ENCODE assay signal across 9 mouse cellular contexts in the genomic region with DNA sequence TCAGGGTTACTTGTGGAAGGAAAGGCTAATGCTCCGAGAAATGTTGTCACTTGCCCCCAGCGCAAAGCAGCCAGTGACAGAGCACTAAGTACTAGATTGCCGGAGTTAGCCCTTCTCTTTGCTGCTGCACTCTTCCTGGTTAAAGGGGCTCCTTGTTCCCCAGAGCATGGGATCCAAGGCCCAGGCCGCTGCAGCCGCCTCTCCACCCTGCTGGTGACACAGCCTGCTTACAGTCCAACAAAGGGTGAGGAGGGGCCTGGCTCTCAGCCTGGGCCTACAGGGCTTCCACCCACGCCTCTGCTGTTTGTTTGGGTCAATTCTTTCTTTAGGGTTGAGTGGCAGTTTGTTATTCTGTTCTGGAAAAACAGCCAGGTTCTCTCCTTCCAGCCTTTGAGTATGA. TPM values are rescaled to one million over a fixed set of nuclear protein-coding genes. Genes with fewer than 3 reads are reported as not detected.
DNase-seq lines count a peak whose midpoint lies in the region; ATAC-seq and TF ChIP-seq lines count a peak whose summit lies in the region.
"Had no signal": no experiment of that assay in that cellular context is flagged by ENCODE, and none has a peak within 500 bp of the region (broad histone marks: within the 10 kb centered on the region; RNA-seq: fewer than 3 reads in every experiment).

No protein-coding gene starts in this region.

- DNase-seq in adrenal gland, adult (ENCODE audit: inconsistent age in 2 of 2, low spot score in 1 of 2) = peak; percentile 16 to 73
- DNase-seq in adrenal gland, adult 18-20 months (ENCODE audit: low spot score in 2 of 2) = no peak
- DNase-seq in 3134 (ENCODE audit: extremely low read depth, insufficient read length, low spot score) = peak; percentile 34
- DNase-seq in heart, postnatal 0 days (ENCODE audit: low spot score) = peak; percentile 28
- peak in 1 of 2 experiments; percentile 55 for DNase-seq in left cerebral cortex, adult 2 months (ENCODE audit: extremely low spot score in 1 of 2, low spot score in 2 of 2)

- peak overlapping the region; percentile 44; the same call in 1 of the 2 replicates for H3K27ac ChIP-seq in cortical plate, adult 2 months (ENCODE audit: insufficient read depth, low read length)
- peak overlapping the region; percentile 3; the same call in 1 of the 2 replicates for H3K27ac ChIP-seq in heart, postnatal 0 days (ENCODE audit: low read depth)
- peak overlapping the region; percentile 67 for H3K27ac ChIP-seq in left cerebral cortex, adult 2 months
- H3K27ac ChIP-seq in olfactory bulb, adult 2 months (ENCODE audit: insufficient read depth, low read depth, low read length) = peak overlapping the region; percentile 40; the same call in 1 of the 2 replicates
- H3K27ac ChIP-seq: neural tube, embryonic 12.5 days had no signal

- H3K4me2 ChIP-seq in heart, postnatal 0 days (ENCODE audit: low read depth, low read length) = no peak overlapping the region
- H3K4me2 ChIP-seq: neural tube, embryonic 12.5 days had no signal

- no peaks in the 10 kb centered on the region for H3K36me3 ChIP-seq in heart, postnatal 0 days (replicated peaks; ENCODE audit: control insufficient read depth, insufficient read depth, low read length)

- H3K4me3 ChIP-seq in cortical plate, adult 2 months (ENCODE audit: insufficient read depth, low read length) = no peak overlapping the region
- no peak overlapping the region for H3K4me3 ChIP-seq in heart, postnatal 0 days (ENCODE audit: low read depth, low read length)
- no peak overlapping the region for H3K4me3 ChIP-seq in left cerebral cortex, adult 2 months
- H3K4me3 ChIP-seq in olfactory bulb, adult 2 months (ENCODE audit: insufficient read depth, low read depth, low read length) = no peak overlapping the region
- H3K4me3 ChIP-seq: neural tube, embryonic 12.5 days had no signal

- H3K4me1 ChIP-seq in cortical plate, adult 2 months (ENCODE audit: control insufficient read depth, insufficient read depth, low read length) = peaks cover 2% of the 10 kb centered on the region; the same call in 1 of the 2 replicates
- H3K4me1 ChIP-seq in heart, postnatal 0 days (ENCODE audit: control insufficient read depth, insufficient read depth) = peaks cover 40% of the 10 kb centered on the region
- peaks cover 9% of the 10 kb centered on the region; the same call in 1 of the 2 replicates for H3K4me1 ChIP-seq in olfactory bulb, adult 2 months (ENCODE audit: control insufficient read depth, insufficient read depth, low read length)
- H3K4me1 ChIP-seq: neural tube, embryonic 12.5 days had no signal

- no peaks in the 10 kb centered on the region for H3K9me3 ChIP-seq in heart, postnatal 0 days (replicated peaks; ENCODE audit: control insufficient read depth, low read length)
- H3K9me3 ChIP-seq: neural tube, embryonic 12.5 days had no signal

- ATAC-seq in heart, postnatal 0 days (ENCODE audit: insufficient read depth, low read depth) = 0 out of 2 replicates have a peak, but pooled peaks have one; percentile 47
- ATAC-seq in inflammation-experienced regulatory T-cells, adult 6 months = no peak

- no peak for TF ChIP-seq POLR2A in cortical plate, adult 2 months (IDR thresholded peaks at IDR 0.05; ENCODE audit: extremely low read depth, insufficient read depth, low read length)
- no peak for TF ChIP-seq POLR2A in olfactory bulb, adult 2 months (IDR thresholded peaks at IDR 0.05; ENCODE audit: insufficient read depth, low read depth, low read length)

- no peak for TF ChIP-seq CTCF in cortical plate, adult 2 months (IDR thresholded peaks at IDR 0.05; ENCODE audit: extremely low read depth, insufficient read depth, low read length)
- peak; percentile 20; the same call in 1 of the 2 replicates for TF ChIP-seq CTCF in heart, postnatal 0 days (IDR thresholded peaks at IDR 0.05; ENCODE audit: low read depth)
- peak; percentile 21; the same call in 1 of the 2 replicates for TF ChIP-seq CTCF in left cerebral cortex, adult 2 months (IDR thresholded peaks at IDR 0.05)
- no peak for TF ChIP-seq CTCF in olfactory bulb, adult 2 months (IDR thresholded peaks at IDR 0.05; ENCODE audit: insufficient read depth, low read depth, low read length)

- H3K9ac ChIP-seq in heart, postnatal 0 days (replicated peaks; ENCODE audit: low read depth, low read length) = no peak overlapping the region
- H3K9ac ChIP-seq: neural tube, embryonic 12.5 days had no signal

- H3K27me3 ChIP-seq in heart, postnatal 0 days (ENCODE audit: control insufficient read depth, insufficient read depth, low read length) = no peaks in the 10 kb centered on the region
- H3K27me3 ChIP-seq: neural tube, embryonic 12.5 days had no signal

- intact Hi-C loops in left cerebral cortex, adult 2 months (cut with DNase I) = no loop called here

- TF ChIP-seq EP300 in heart, postnatal 0 days (IDR thresholded peaks at IDR 0.05; ENCODE audit: low read depth) = no peak

- 55% methylated on average over 6 of the region's 6 CpGs for WGBS in heart, postnatal 0 days
- 29% methylated on average over 6 of the region's 6 CpGs for WGBS in olfactory bulb, adult 2 months

RNA-seq across cellular contexts. Expression of gene Slc39a9, which starts 44.9 kb away (rescaled TPM):
- 10 to 100 TPM; 39.8 to 50.0 TPM for total RNA-seq in adrenal gland, adult 18-20 months (2021)
- 28.8 and 31.0 TPM in 2 replicates for polyA plus RNA-seq in cortical plate, adult 2 months (2012; rRNA removed)
- total RNA-seq in heart, postnatal 0 days (2014; rRNA removed; ENCODE audit: low replicate concordance) = 15.6 and 24.8 TPM in 2 replicates
- polyA plus RNA-seq in heart, postnatal 0 days (2015; fragmentation: Nextera tagmentation; extraction: Ambion mirVana) = 10.3 and 11.4 TPM in 2 replicates
- 10 to 100 TPM; 36.6 to 40.8 TPM for total RNA-seq in left cerebral cortex, adult 2 months (2021)
- not detected in 2 replicates for polyA plus RNA-seq in olfactory bulb, adult 2 months (2012; ENCODE audit: insufficient read depth, insufficient read length, low replicate concordance, missing spikeins)
- 10 to 100 TPM; 22.2 to 22.7 (median 22.5) TPM for polyA plus RNA-seq in inflammation-experienced regulatory T-cells, adult 6 months (2017; shearing (Covaris generic))

RNA-seq across cellular contexts. Expression of gene Erh, which starts 45.4 kb away (rescaled TPM):
- 10 to 100 TPM; 41.4 to 54.2 TPM for total RNA-seq in adrenal gland, adult 18-20 months (2021)
- polyA plus RNA-seq in cortical plate, adult 2 months (2012; rRNA removed) = 87.9 and 89.3 TPM in 2 replicates
- total RNA-seq in heart, postnatal 0 days (2014; rRNA removed; ENCODE audit: low replicate concordance) = 46.4 and 54.3 TPM in 2 replicates
- 107 and 128 TPM in 2 replicates for polyA plus RNA-seq in heart, postnatal 0 days (2015; fragmentation: Nextera tagmentation; extraction: Ambion mirVana)
- 10 to 100 TPM; 33.7 to 36.8 TPM for total RNA-seq in left cerebral cortex, adult 2 months (2021)
- polyA plus RNA-seq in olfactory bulb, adult 2 months (2012; ENCODE audit: insufficient read depth, insufficient read length, low replicate concordance, missing spikeins) = not detected in 2 replicates
- 100 to 1,000 TPM; 131 to 147 (median 146) TPM for polyA plus RNA-seq in inflammation-experienced regulatory T-cells, adult 6 months (2017; shearing (Covaris generic))

Comparison
In these comparisons a context has a peak if more than half of its experiments do, and no peak if none do; other contexts are left out.
1. DNase-seq: peak in adrenal gland, adult (2 of 2), 3134 (single experiment) and heart, postnatal 0 days (single experiment); none in adrenal gland, adult 18-20 months (0 of 2).
2. H3K27ac ChIP-seq: peak in every context shown above with its lines; median percentile 67 in left cerebral cortex, adult 2 months; 44 in cortical plate, adult 2 months; 40 in olfactory bulb, adult 2 months; 3 in heart, postnatal 0 days.
3. CTCF ChIP-seq: peak in heart, postnatal 0 days (single experiment) and left cerebral cortex, adult 2 months (single experiment); none in cortical plate, adult 2 months (single experiment) and olfactory bulb, adult 2 months (single experiment).
4. RNA of gene Erh, which starts 45.4 kb away (polyA plus RNA-seq): 131 to 147 TPM in inflammation-experienced regulatory T-cells, adult 6 months, 107 to 128 TPM in heart, postnatal 0 days and 87.9 to 89.3 TPM in cortical plate, adult 2 months; not detected in olfactory bulb, adult 2 months; every median in the first group is over 10 times any median in the second.